Mouse (Mus musculus) embryonic facial prominence, embryonic 10.5 days (tissue): ENCODE results near the gene Sumo3. TPM values are rescaled to one million over a fixed set of nuclear protein-coding genes. Genes with fewer than 3 reads are reported as not detected.
A peak's percentile ranks its signal among the peaks of the same experiment; 100 is the strongest.

Experiments used
- DNase-seq: peaks from one replicate; pipeline ENCODE4 v3.0.0-alpha.2; 2017; ENCODE audit warnings: low spot score
- H3K27ac ChIP-seq: fragments of 300-500 bp; sonication (generic); replicated peaks from 2 replicates; pipeline ENCODE4 v1.5.1; 2016; ENCODE audit warnings: mild to moderate bottlenecking
- H3K27me3 ChIP-seq: fragments of 300-500 bp; sonication (generic); replicated peaks from 2 replicates; pipeline ENCODE4 v1.6.1; 2016; ENCODE audit warnings: low read depth, mild to moderate bottlenecking; ENCODE audit not compliant: poor library complexity, severe bottlenecking
- H3K36me3 ChIP-seq: fragments of 300-500 bp; sonication (generic); replicated peaks from 2 replicates; pipeline ENCODE4 v1.6.1; 2016; ENCODE audit warnings: mild to moderate bottlenecking, moderate library complexity
- H3K4me1 ChIP-seq: fragments of 300-500 bp; sonication (generic); 2 replicates; pipeline ENCODE4 v1.6.1; 2016
- H3K4me3 ChIP-seq: fragments of 300-500 bp; sonication (generic); 2 replicates; pipeline ENCODE4 v1.5.1; 2016; ENCODE audit warnings: mild to moderate bottlenecking, moderate library complexity
- H3K9me3 ChIP-seq: fragments of 300-500 bp; sonication (generic); 2 replicates; pipeline ENCODE4 v1.6.1; 2016; ENCODE audit warnings: mild to moderate bottlenecking
- WGBS: fragments of 180-500 bp; shearing (Covaris S2); methylation state at CpG from one replicate; pipeline ENCODE4 v1.1.7; 2016; 5-methylcytosine and 5-hydroxymethylcytosine counted together
- polyA plus RNA-seq: library from polyadenylated mRNA; unstranded; fragments of >200 nt; fragmentation: Nextera tagmentation; extraction: Ambion mirVana; gene quantifications from 2 replicates; pipeline ENCODE4 v1.2.1, GENCODE M21; 2016

The Sumo3 gene
- polyA plus RNA-seq, 1 experiment from 2014 or later, result 445 TPM

GRCm38 (mm10) chr10:77591546-77591945 lies 14.4 kb upstream of the Sumo3 start:
- Histone ChIP-seq H3K36me3 (peaks cover 97% of the 10 kb centered on the region), H3K9me3 (no peaks in the 10 kb centered on the region), H3K4me1 (peaks cover 2% of the 10 kb centered on the region; the same call in 1 of the 2 replicates), H3K4me3 (no peak overlapping the region), H3K27ac (no peak overlapping the region), H3K27me3 (no peaks in the 10 kb centered on the region)
- WGBS, result 85% methylated on average over 6 of the region's 6 CpGs
- DNase-seq, result no peak

GRCm38 (mm10) chr10:77596060-77596459 lies 9.8 kb upstream of the Sumo3 start:
- Histone ChIP-seq H3K36me3 (peaks cover 83% of the 10 kb centered on the region), H3K27ac (no peak overlapping the region), H3K27me3 (no peaks in the 10 kb centered on the region), H3K9me3 (no peaks in the 10 kb centered on the region), H3K4me1 (no peaks in the 10 kb centered on the region), H3K4me3 (no peak overlapping the region)
- no peak for DNase-seq
- 93% methylated on average over 2 of the region's 2 CpGs for WGBS

- Histone ChIP-seq H3K36me3 (peaks cover 26% of the 10 kb centered on the region), H3K4me3 (no peak overlapping the region), H3K4me1 (peaks cover 22% of the 10 kb centered on the region), H3K27me3 (no peaks in the 10 kb centered on the region), H3K27ac (no peak overlapping the region), H3K9me3 (no peaks in the 10 kb centered on the region; the same call in 1 of the 2 replicates)
- DNase-seq, result no peak
- 55% methylated on average over 4 of the region's 4 CpGs for WGBS
These were observed 2.9 kb upstream of the Sumo3 start for GRCm38 (mm10) chr10:77603021-77603420.

- H3K4me3 ChIP-seq, result no peak overlapping the region
- no peaks in the 10 kb centered on the region; the same call in 1 of the 2 replicates for H3K9me3 ChIP-seq
- WGBS, result 89% methylated on average over 6 of the region's 6 CpGs
- no peaks in the 10 kb centered on the region for H3K27me3 ChIP-seq
- no peak for DNase-seq
- H3K4me1 ChIP-seq, result peaks cover 22% of the 10 kb centered on the region
- no peak overlapping the region for H3K27ac ChIP-seq
- peaks cover 24% of the 10 kb centered on the region for H3K36me3 ChIP-seq
These were observed 1.8 kb upstream of the Sumo3 start for GRCm38 (mm10) chr10:77604111-77604510.

- Histone ChIP-seq H3K27ac (no peak overlapping the region), H3K4me3 (peak overlapping the region; percentile 77; the same call in 1 of the 2 replicates), H3K27me3 (no peaks in the 10 kb centered on the region), H3K4me1 (peaks cover 22% of the 10 kb centered on the region), H3K36me3 (peaks cover 27% of the 10 kb centered on the region), H3K9me3 (no peaks in the 10 kb centered on the region; the same call in 1 of the 2 replicates)
- DNase-seq, result no peak
- 93% methylated on average over 5 of the region's 5 CpGs for WGBS
These were observed 939 bp upstream of the Sumo3 start for GRCm38 (mm10) chr10:77604958-77605357.

- H3K9me3 ChIP-seq, result no peaks in the 10 kb centered on the region; the same call in 1 of the 2 replicates
- H3K27ac ChIP-seq, result peak overlapping the region; percentile 99
- peaks cover 31% of the 10 kb centered on the region for H3K36me3 ChIP-seq
- 44% methylated on average over 1 of the region's 1 CpGs for WGBS
- peak; percentile 45 for DNase-seq
- H3K27me3 ChIP-seq, result no peaks in the 10 kb centered on the region
- peak overlapping the region; percentile 77 for H3K4me3 ChIP-seq
- H3K4me1 ChIP-seq, result peaks cover 22% of the 10 kb centered on the region
These were observed 529 bp upstream of the Sumo3 start for GRCm38 (mm10) chr10:77605368-77605767.

GRCm38 (mm10) chr10:77606855-77607254 lies 958 bp downstream of the Sumo3 start:
- peak overlapping the region; percentile 99 for H3K27ac ChIP-seq
- WGBS, result 49% methylated on average over 7 of the region's 7 CpGs
- H3K9me3 ChIP-seq, result no peaks in the 10 kb centered on the region; the same call in 1 of the 2 replicates

GRCm38 (mm10) chr10:77607441-77607840 lies 1.5 kb downstream of the Sumo3 start:
- WGBS, result 70% methylated on average over 5 of the region's 5 CpGs
- Histone ChIP-seq H3K9me3 (no peaks in the 10 kb centered on the region; the same call in 1 of the 2 replicates), H3K36me3 (peaks cover 52% of the 10 kb centered on the region), H3K4me3 (peak overlapping the region; percentile 77), H3K27me3 (no peaks in the 10 kb centered on the region), H3K4me1 (peaks cover 26% of the 10 kb centered on the region), H3K27ac (no peak overlapping the region)
- no peak for DNase-seq

More at GRCm38 (mm10) chr10:77606855-77607254, 958 bp downstream of the Sumo3 start:
- Histone ChIP-seq H3K4me3 (peak overlapping the region; percentile 77), H3K36me3 (peaks cover 46% of the 10 kb centered on the region), H3K27me3 (no peaks in the 10 kb centered on the region), H3K4me1 (peaks cover 26% of the 10 kb centered on the region)
- DNase-seq, result no peak

- no peak overlapping the region for H3K27ac ChIP-seq
- H3K4me1 ChIP-seq, result peaks cover 26% of the 10 kb centered on the region
- H3K9me3 ChIP-seq, result no peaks in the 10 kb centered on the region; the same call in 1 of the 2 replicates
- H3K27me3 ChIP-seq, result no peaks in the 10 kb centered on the region
- DNase-seq, result no peak
- 95% methylated on average over 8 of the region's 8 CpGs for WGBS
- H3K36me3 ChIP-seq, result peaks cover 63% of the 10 kb centered on the region
- H3K4me3 ChIP-seq, result no peak overlapping the region
These were observed 2.7 kb downstream of the Sumo3 start for GRCm38 (mm10) chr10:77608589-77608988.

- Histone ChIP-seq H3K27me3 (no peaks in the 10 kb centered on the region), H3K9me3 (no peaks in the 10 kb centered on the region), H3K27ac (no peak overlapping the region), H3K36me3 (peaks cover 81% of the 10 kb centered on the region), H3K4me3 (no peak overlapping the region), H3K4me1 (peaks cover 26% of the 10 kb centered on the region)
- 94% methylated on average over 8 of the region's 8 CpGs for WGBS
- DNase-seq, result no peak
These were observed 4.5 kb downstream of the Sumo3 start for GRCm38 (mm10) chr10:77610221-77610961.

- H3K4me3 ChIP-seq, result no peak overlapping the region
- no peaks in the 10 kb centered on the region for H3K27me3 ChIP-seq
- 0 out of 2 replicates have a peak, but pooled peaks cover 4% of the 10 kb centered on the region for H3K4me1 ChIP-seq
- DNase-seq, result no peak
- H3K9me3 ChIP-seq, result no peaks in the 10 kb centered on the region
- WGBS, result 86% methylated on average over 3 of the region's 3 CpGs
- H3K27ac ChIP-seq, result no peak overlapping the region
- H3K36me3 ChIP-seq, result peaks cover 98% of the 10 kb centered on the region
These were observed 7.5 kb downstream of the Sumo3 start for GRCm38 (mm10) chr10:77613409-77613808.

GRCm38 (mm10) chr10:77615647-77616046 lies 9.8 kb downstream of the Sumo3 start:
- Histone ChIP-seq H3K9me3 (no peaks in the 10 kb centered on the region), H3K4me1 (0 out of 2 replicates have a peak, but pooled peaks cover 4% of the 10 kb centered on the region), H3K4me3 (no peak overlapping the region), H3K36me3 (peaks cover 96% of the 10 kb centered on the region), H3K27ac (no peak overlapping the region), H3K27me3 (no peaks in the 10 kb centered on the region)
- DNase-seq, result no peak
- WGBS, result 94% methylated on average over 8 of the region's 8 CpGs

GRCm38 (mm10) chr10:77616166-77616565 lies 10.3 kb downstream of the Sumo3 start:
- no peaks in the 10 kb centered on the region for H3K4me1 ChIP-seq

More at GRCm38 (mm10) chr10:77616166-77616565, 10.3 kb downstream of the Sumo3 start:
- Histone ChIP-seq H3K4me3 (no peak overlapping the region), H3K27me3 (no peaks in the 10 kb centered on the region), H3K36me3 (peaks cover 94% of the 10 kb centered on the region), H3K9me3 (no peaks in the 10 kb centered on the region), H3K27ac (no peak overlapping the region)
- WGBS, result 94% methylated on average over 9 of the region's 9 CpGs
- no peak for DNase-seq
